Mouse (Mus musculus) adrenal gland, adult 2 months (tissue): Measurements from ENCODE around the gene Ly6g6c. TPM values are rescaled to one million over a fixed set of nuclear protein-coding genes. Genes with fewer than 3 reads are reported as not detected.

Experiments used
- DNase-seq: peaks from one replicate; pipeline ENCODE4 v3.0.0; 2021
- polyA plus RNA-seq: library from polyadenylated mRNA; depleted of rRNA; stranded (reverse); fragments of >200 nt; gene quantifications from 2 replicates; pipeline ENCODE4 v1.2.3, GENCODE M21; 2012
- total RNA-seq, 2 experiments: library from RNA; stranded (reverse); gene quantifications; 2 replicates each; pipeline ENCODE4 v1.2.3; 2021

The Ly6g6c gene
- total and polyA plus RNA-seq, 3 experiments = not detected

GRCm38 (mm10) chr17:35055691-35056495 is 9.3 kb upstream of the Ly6g6c start:
- no peak for DNase-seq

- DNase-seq = no peak
Observed at GRCm38 (mm10) chr17:35057090-35057489, 8.1 kb upstream of the Ly6g6c start.

- no peak for DNase-seq
Observed at GRCm38 (mm10) chr17:35058316-35058715, 6.9 kb upstream of the Ly6g6c start.

GRCm38 (mm10) chr17:35058911-35059892 is 6.0 kb upstream of the Ly6g6c start, which contains the start of gene Ddah2:
Ddah2 (plus strand) TSS chr17:35059035.
- peak; percentile 88 for DNase-seq

GRCm38 (mm10) chr17:35060071-35060470 is 5.1 kb upstream of the Ly6g6c start:
- no peak for DNase-seq

GRCm38 (mm10) chr17:35060737-35061297 is 4.4 kb upstream of the Ly6g6c start:
- DNase-seq = no peak

- no peak for DNase-seq
Observed at GRCm38 (mm10) chr17:35061299-35061698, 3.9 kb upstream of the Ly6g6c start.

- no peak for DNase-seq
Observed at GRCm38 (mm10) chr17:35063466-35063865, 1.7 kb upstream of the Ly6g6c start.

GRCm38 (mm10) chr17:35064378-35064877 is 760 bp upstream of the Ly6g6c start:
- no peak for DNase-seq

- no peak for DNase-seq
Observed at GRCm38 (mm10) chr17:35066084-35066483, 896 bp downstream of the Ly6g6c start, which contains the start of gene Mpig6b. Mpig6b (minus strand) TSS chr17:35066184.

GRCm38 (mm10) chr17:35068213-35068914 is 3.2 kb downstream of the Ly6g6c start:
- DNase-seq = no peak

- no peak for DNase-seq
Observed at GRCm38 (mm10) chr17:35070556-35071229, 5.5 kb downstream of the Ly6g6c start.

- DNase-seq = no peak
Observed at GRCm38 (mm10) chr17:35071454-35071853, 6.3 kb downstream of the Ly6g6c start.

GRCm38 (mm10) chr17:35074097-35074496 is 8.9 kb downstream of the Ly6g6c start:
- DNase-seq = no peak

- DNase-seq = no peak
Observed at GRCm38 (mm10) chr17:35076507-35077176, 11.5 kb downstream of the Ly6g6c start, which contains the start of gene Ly6g6e. Ly6g6e (plus strand) TSS chr17:35076902.

GRCm38 (mm10) chr17:35077285-35077684 is 12.1 kb downstream of the Ly6g6c start:
- DNase-seq = no peak

GRCm38 (mm10) chr17:35077786-35078233 is 12.6 kb downstream of the Ly6g6c start, which contains the start of gene Ly6g6d:
Ly6g6d (minus strand) TSS chr17:35078065.
- no peak for DNase-seq

GRCm38 (mm10) chr17:35079778-35080177 is 14.6 kb downstream of the Ly6g6c start:
- no peak for DNase-seq

- no peak for DNase-seq
Observed at GRCm38 (mm10) chr17:35080248-35080647, 15.1 kb downstream of the Ly6g6c start.

- no peak for DNase-seq
Observed at GRCm38 (mm10) chr17:35080710-35081109, 15.5 kb downstream of the Ly6g6c start.
